Mouse (Mus musculus): ENCODE results near the gene Gm49395. TPM values are rescaled to one million over a fixed set of nuclear protein-coding genes. Genes with fewer than 3 reads are reported as not detected.

The Gm49395 gene
- polyA plus RNA-seq, 1 experiment from 2014 or later = 7.1 TPM

DNA sequence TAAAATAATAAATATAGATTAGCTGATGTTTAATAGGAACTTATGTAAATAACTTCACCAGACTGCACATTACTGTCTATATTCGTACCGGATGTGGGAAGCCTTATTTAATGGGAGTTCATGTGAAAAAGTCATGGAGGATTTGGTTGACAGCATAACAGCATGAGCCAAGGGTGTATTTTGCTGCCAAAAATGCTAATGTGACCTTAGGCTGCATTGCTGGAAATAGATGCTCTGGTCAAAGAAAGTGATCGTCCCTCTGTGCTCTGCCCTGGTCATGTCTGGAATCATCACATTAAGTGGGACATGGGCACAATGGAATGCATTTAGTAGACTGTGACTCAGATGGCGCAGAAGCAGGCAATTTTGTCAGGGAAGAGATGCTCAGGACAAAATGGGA, 64.4 kb downstream of the Gm49395 start:
- Histone ChIP-seq H3K4me1 (no peaks in the 10 kb centered on the region), H3K36me3 (no peaks in the 10 kb centered on the region), H3K27me3 (replicated peaks) (no peaks in the 10 kb centered on the region), H3K9ac (no peak overlapping the region), H3K4me3 (replicated peaks) (no peak overlapping the region), H3K9me3 (no peaks in the 10 kb centered on the region), H3K4me2 (no peak overlapping the region), H3K27ac (no peak overlapping the region)
- ATAC-seq (ENCODE audit: insufficient read depth, low FRiP score, low read depth) = peak; percentile 56; the same call in 1 of the 2 replicates
- 62% methylated on average over 4 of the region's 4 CpGs for WGBS

DNA sequence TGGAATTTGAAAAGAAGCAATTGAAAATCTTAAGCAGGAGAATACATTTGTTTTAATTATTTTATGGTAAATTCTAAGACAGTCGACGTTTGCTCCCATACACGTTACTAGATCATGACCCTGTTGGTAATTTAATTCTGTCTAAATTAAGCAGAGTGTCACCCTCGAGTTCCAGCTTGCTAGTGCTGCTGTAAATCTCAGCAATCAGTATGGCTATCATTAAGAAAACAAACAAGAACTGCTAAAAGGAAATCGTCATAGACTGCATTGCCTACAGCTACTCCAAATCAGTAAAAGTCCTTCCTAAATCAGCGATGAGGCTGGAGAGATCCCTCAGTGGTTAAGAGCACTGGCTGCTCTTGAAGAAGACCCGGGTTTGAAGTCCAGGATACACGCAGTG, 66.3 kb downstream of the Gm49395 start:
- Histone ChIP-seq H3K27ac (no peak overlapping the region), H3K9me3 (no peaks in the 10 kb centered on the region), H3K4me2 (no peak overlapping the region), H3K4me3 (replicated peaks) (no peak overlapping the region), H3K4me1 (no peaks in the 10 kb centered on the region), H3K9ac (no peak overlapping the region), H3K36me3 (no peaks in the 10 kb centered on the region), H3K27me3 (replicated peaks) (no peaks in the 10 kb centered on the region)
- ATAC-seq (ENCODE audit: insufficient read depth, low FRiP score, low read depth) = no peak
- 54% methylated on average over 8 of the region's 8 CpGs for WGBS

DNA sequence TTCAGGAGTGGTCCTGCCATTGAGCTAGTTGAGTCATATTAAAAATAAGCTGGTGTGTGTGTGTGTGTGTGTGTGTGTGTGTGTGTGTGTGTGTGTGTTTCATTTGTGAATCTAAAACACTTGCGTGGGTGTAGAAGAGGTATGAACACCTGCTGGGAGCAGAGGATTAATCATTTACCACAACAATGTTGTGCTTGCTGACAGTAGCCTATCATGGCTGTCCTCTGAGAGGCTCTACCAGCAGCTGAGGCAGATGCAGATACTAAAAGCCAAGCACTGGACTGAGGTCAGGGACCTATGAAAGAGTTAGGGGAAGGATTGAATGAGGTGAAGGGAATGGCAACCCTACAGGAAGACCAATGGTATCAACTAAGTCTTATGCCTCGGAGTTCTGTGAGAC, 68.6 kb downstream of the Gm49395 start:
- no peaks in the 10 kb centered on the region for H3K9me3 ChIP-seq
- WGBS = 75% methylated on average over 2 of the region's 2 CpGs
- ATAC-seq (ENCODE audit: insufficient read depth, low FRiP score, low read depth) = no peak
- no peak overlapping the region for H3K4me3 ChIP-seq (replicated peaks)
- H3K9ac ChIP-seq = no peak overlapping the region
- H3K27ac ChIP-seq = no peak overlapping the region
- H3K27me3 ChIP-seq (replicated peaks) = no peaks in the 10 kb centered on the region
- H3K4me2 ChIP-seq = no peak overlapping the region
- H3K4me1 ChIP-seq = no peaks in the 10 kb centered on the region
- H3K36me3 ChIP-seq = no peaks in the 10 kb centered on the region

DNA sequence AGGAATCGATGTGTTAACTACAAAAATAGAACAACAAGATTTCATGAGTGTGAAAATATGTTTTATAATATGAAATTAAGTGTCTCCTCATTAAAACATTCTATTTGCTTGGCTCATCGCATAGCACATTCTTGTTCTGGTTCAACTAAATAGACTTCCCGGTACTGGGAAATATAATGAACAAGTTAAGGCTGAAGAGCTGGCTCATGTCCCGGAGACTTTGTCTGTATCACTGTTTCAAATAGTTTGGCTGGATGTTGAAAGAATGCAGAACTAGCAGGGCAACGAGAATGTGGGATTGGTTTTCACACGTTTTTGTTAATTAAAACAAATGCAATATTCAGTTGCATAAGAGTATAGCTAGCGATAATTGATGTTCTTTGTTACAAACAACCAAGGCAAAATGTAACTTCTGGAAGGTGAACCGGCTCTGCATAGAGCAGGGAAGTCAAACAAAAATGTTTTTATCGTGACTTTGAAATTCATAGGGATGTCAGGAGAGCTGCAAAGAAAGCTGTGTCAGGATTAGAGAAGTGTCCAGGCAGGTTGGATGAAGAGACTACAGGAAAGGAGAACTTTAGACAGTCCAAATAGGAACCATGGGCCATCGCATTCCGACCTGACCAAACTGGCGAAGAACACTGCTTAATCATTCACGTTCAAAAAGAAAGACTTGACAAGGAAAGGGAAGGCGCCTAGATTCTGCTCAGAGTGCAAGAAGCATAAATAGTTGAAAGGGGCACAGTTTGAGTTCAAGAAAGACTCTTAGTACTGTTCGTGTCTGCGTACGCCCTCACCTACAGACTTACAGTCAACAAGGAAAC, 70.3 kb downstream of the Gm49395 start:
- ATAC-seq (ENCODE audit: insufficient read depth, low FRiP score, low read depth) = no peak
- H3K27me3 ChIP-seq (replicated peaks) = no peaks in the 10 kb centered on the region
- H3K9ac ChIP-seq = no peak overlapping the region
- H3K4me2 ChIP-seq = no peak overlapping the region
- WGBS = 65% methylated on average over 17 of the region's 17 CpGs
- H3K36me3 ChIP-seq = no peaks in the 10 kb centered on the region
- H3K27ac ChIP-seq = peak overlapping the region; percentile 48; the same call in 1 of the 2 replicates
- H3K4me1 ChIP-seq = no peaks in the 10 kb centered on the region
- no peak overlapping the region for H3K4me3 ChIP-seq (replicated peaks)
- no peaks in the 10 kb centered on the region for H3K9me3 ChIP-seq

DNA sequence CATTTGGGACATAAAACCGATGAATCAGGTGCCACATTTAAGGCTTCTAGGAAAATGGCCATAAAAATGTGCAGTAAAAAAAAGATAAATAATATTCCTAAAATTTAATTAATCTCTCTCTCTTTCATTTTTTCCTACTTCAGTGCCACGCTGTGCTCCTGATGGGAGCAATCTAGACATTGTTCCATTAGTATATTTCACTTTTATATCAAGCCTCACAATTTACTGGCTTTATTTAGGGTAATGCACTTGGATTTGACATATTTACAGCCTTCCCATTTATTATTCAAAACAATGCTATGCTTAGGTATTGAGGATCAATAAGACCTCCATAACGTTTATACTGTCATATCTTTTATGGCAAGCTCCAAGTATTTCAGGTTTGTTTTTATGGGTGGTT, 76.3 kb downstream of the Gm49395 start:
- H3K9me3 ChIP-seq = no peaks in the 10 kb centered on the region
- H3K27me3 ChIP-seq (replicated peaks) = no peaks in the 10 kb centered on the region
- H3K4me1 ChIP-seq = no peaks in the 10 kb centered on the region
- WGBS = 73% methylated on average over 3 of the region's 3 CpGs
- no peak for ATAC-seq (ENCODE audit: insufficient read depth, low FRiP score, low read depth)
- H3K27ac ChIP-seq = no peak overlapping the region
- no peaks in the 10 kb centered on the region for H3K36me3 ChIP-seq
- no peak overlapping the region for H3K9ac ChIP-seq
- no peak overlapping the region for H3K4me2 ChIP-seq
- H3K4me3 ChIP-seq (replicated peaks) = no peak overlapping the region

DNA sequence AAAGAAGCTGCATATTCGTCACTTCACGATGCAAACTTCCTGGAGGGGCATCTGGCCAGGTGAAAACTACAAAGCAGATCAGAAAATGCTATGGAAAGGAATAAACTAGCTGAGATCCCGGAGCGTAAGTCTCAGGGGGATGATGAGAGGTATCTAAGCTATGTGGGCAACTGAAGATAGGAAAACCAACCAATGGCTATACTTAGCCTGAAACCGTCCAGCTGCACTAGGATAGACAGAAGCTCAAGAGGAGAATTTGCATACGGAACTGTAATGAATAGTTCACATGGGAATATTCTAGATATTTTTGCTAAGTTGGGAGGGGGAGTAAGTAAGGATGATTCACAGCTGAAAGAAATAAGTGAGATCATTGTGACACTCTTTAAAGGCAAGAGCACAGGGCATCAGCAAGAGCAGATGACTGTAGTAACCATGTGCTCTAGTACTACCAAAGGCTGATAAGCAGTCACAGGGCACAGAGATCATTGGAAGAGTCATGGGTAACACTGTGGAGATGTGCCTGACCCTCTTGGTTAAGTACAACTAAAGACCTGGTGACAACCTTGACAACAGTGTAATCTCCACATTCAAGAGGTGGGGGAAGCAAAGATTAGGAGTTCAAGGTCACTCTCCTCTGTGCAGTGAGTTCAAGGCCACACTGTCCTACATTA, 79.5 kb downstream of the Gm49395 start:
- H3K4me1 ChIP-seq = no peaks in the 10 kb centered on the region
- H3K36me3 ChIP-seq = no peaks in the 10 kb centered on the region
- H3K4me2 ChIP-seq = no peak overlapping the region
- H3K27ac ChIP-seq = no peak overlapping the region
- 87% methylated on average over 6 of the region's 6 CpGs for whole genome bisulfite sequencing
- H3K9ac ChIP-seq = no peak overlapping the region
- ATAC-seq (ENCODE audit: insufficient read depth, low FRiP score, low read depth) = no peak
- no peak overlapping the region for H3K4me3 ChIP-seq (replicated peaks)
- H3K9me3 ChIP-seq = no peaks in the 10 kb centered on the region
- H3K27me3 ChIP-seq (replicated peaks) = no peaks in the 10 kb centered on the region

DNA sequence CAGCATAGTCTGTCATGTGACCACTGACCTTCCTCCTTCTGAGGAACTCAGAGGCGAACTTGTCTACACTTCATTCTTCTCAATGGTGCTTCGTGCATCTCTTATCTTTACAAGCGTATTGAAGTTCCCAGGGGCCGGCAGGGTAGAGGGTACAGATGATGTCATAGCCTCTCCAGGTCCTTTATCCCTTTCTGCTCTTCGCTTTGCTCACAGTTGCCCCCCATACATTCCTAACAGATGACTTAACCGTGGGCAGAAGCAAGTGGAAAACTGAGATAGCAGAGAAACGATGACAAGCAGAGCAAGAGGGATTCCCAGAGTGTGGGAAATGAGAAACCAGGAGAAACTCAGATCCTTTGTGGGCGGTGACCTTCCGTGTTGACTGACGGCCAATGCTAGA, 80.3 kb downstream of the Gm49395 start:
- Histone ChIP-seq H3K36me3 (no peaks in the 10 kb centered on the region), H3K27ac (no peak overlapping the region), H3K9me3 (no peaks in the 10 kb centered on the region), H3K4me3 (replicated peaks) (no peak overlapping the region), H3K4me2 (no peak overlapping the region), H3K9ac (no peak overlapping the region), H3K4me1 (no peaks in the 10 kb centered on the region), H3K27me3 (replicated peaks) (no peaks in the 10 kb centered on the region)
- no peak for ATAC-seq (ENCODE audit: insufficient read depth, low FRiP score, low read depth)
- WGBS = 73% methylated on average over 10 of the region's 10 CpGs

DNA sequence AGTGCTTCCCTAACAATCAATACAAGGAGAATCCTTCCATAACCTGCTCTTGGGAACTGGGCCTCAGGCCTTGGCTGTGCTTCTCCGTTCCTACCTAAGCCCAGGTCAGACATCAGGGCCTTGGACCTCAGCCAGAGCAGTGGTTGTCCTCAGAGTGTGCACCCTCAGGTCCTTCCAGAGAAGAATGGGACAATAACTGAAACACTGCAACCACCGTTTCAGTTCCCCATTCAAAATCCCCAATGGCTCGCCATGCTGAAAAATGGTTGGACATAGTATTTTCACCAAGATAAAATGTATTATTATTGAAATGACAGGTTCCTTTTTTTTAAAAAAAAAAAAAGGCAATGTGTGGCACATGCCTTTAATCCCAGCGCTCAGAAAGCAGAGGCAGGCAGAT, 81.0 kb downstream of the Gm49395 start:
- no peaks in the 10 kb centered on the region for H3K4me1 ChIP-seq
- no peak overlapping the region for H3K4me2 ChIP-seq
- no peak overlapping the region for H3K9ac ChIP-seq
- H3K9me3 ChIP-seq = no peaks in the 10 kb centered on the region
- no peak overlapping the region for H3K27ac ChIP-seq
- no peak overlapping the region for H3K4me3 ChIP-seq (replicated peaks)
- no peaks in the 10 kb centered on the region for H3K36me3 ChIP-seq
- H3K27me3 ChIP-seq (replicated peaks) = no peaks in the 10 kb centered on the region
- no peak for ATAC-seq (ENCODE audit: insufficient read depth, low FRiP score, low read depth)
- 93% methylated on average over 4 of the region's 4 CpGs for WGBS

DNA sequence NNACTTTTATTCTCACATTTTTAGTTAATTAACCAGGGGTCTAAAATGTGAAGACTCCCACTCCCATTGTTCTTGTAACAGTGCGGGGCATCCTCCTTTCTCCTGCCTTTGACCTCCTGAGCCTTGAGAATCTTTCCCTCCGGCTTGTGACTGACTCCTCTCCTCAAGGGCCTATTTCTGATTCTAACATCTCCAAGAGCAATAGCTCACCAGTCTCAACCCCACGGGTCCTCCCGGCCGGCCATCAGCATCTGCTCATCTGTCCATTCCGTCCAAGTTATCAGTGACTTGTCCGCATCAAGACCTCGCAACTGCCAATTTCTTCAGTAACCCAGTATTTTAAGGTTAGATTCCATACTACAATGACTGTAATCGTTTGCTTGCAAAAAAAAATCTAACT, 84.2 kb downstream of the Gm49395 start:
- H3K36me3 ChIP-seq = no peaks in the 10 kb centered on the region
- WGBS = 92% methylated on average over 9 of the region's 9 CpGs
- H3K27ac ChIP-seq = no peak overlapping the region
- H3K4me2 ChIP-seq = no peak overlapping the region
- no peak overlapping the region for H3K4me3 ChIP-seq (replicated peaks)
- no peaks in the 10 kb centered on the region for H3K9me3 ChIP-seq
- H3K27me3 ChIP-seq (replicated peaks) = no peaks in the 10 kb centered on the region
- ATAC-seq (ENCODE audit: insufficient read depth, low FRiP score, low read depth) = no peak
- no peak overlapping the region for H3K9ac ChIP-seq
- H3K4me1 ChIP-seq = no peaks in the 10 kb centered on the region

DNA sequence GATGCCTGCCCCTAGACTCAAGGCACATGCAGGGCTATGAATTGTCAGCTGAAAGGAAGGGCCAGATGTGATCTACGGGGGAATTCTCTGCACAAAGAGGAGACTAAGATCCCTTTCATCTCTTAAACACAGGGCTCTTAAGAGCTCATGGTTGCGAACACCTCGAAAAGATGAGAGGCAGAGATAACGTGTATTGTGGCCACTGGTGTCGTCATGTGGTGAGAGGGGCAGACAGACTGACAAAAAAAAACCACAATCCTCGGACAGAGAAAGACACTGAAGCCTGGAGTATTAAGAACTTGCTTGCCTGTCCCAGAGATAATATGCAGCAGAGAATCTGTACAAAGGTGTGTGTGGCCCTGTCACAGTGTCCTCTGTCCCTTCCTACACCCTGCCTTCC, 90.2 kb downstream of the Gm49395 start:
- Histone ChIP-seq H3K4me2 (no peak overlapping the region), H3K9me3 (no peaks in the 10 kb centered on the region), H3K4me3 (replicated peaks) (no peak overlapping the region), H3K27me3 (replicated peaks) (no peaks in the 10 kb centered on the region), H3K4me1 (no peaks in the 10 kb centered on the region), H3K27ac (no peak overlapping the region), H3K36me3 (no peaks in the 10 kb centered on the region), H3K9ac (no peak overlapping the region)
- no peak for ATAC-seq (ENCODE audit: insufficient read depth, low FRiP score, low read depth)
- WGBS = 62% methylated on average over 6 of the region's 6 CpGs

DNA sequence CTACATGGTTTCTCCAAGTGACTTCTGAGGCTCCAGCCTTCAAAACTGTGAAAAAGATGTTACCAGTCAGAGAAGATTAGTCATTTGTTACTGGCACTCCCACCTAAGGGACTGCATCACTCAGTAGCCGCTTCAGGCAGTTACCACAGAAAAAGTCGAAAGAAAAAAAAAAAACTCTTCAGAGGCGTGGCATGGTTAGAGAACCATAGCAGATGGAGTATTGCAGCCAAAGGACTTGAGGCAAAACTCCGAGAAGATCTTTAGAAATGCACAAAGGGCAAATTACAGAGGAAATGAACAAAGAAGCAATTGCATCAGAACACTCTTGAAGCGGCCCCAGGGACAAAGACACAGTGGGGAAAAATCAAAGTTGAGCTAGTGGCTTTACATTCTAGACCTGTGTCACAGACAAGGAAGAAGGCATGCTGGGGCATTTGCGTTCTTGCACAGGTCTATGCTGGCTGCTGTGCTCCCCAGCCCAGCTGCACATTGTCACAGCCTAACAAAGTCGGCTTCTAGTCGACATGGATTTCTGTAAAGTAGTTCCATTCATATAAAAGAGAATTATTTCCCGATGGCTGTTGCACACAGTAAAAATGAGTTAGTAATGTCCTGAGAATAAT, 95.4 kb downstream of the Gm49395 start:
- H3K27ac ChIP-seq = no peak overlapping the region
- H3K4me2 ChIP-seq = no peak overlapping the region
- no peak overlapping the region for H3K9ac ChIP-seq
- 52% methylated on average over 9 of the region's 9 CpGs for WGBS
- H3K36me3 ChIP-seq = no peaks in the 10 kb centered on the region
- no peaks in the 10 kb centered on the region; the same call in 1 of the 2 replicates for H3K4me1 ChIP-seq
- no peaks in the 10 kb centered on the region for H3K9me3 ChIP-seq
- no peak; the same call in 1 of the 2 replicates for ATAC-seq (ENCODE audit: insufficient read depth, low FRiP score, low read depth)
- H3K27me3 ChIP-seq (replicated peaks) = no peaks in the 10 kb centered on the region
- no peak overlapping the region for H3K4me3 ChIP-seq (replicated peaks)

DNA sequence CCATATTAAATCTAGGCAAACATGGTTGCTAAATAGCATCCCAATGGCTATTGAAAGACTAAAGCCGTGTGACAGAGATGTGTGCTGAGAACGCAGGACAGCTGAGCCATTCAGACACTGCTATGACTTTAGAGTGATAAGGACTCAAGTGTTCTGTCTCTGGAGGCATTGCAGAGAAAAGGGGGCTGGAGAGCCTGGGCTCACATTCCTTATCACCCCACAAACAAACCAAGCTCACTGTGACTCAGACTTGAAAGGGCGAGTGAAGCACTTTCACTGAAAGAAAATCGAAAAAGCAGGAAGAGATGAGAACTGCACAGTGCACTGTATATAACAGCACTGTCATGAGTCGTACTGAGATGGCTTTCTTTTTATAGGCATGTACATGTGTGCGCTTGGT, 96.4 kb downstream of the Gm49395 start:
- H3K36me3 ChIP-seq = no peaks in the 10 kb centered on the region
- no peak overlapping the region for H3K4me3 ChIP-seq (replicated peaks)
- no peak overlapping the region for H3K4me2 ChIP-seq
- ATAC-seq (ENCODE audit: insufficient read depth, low FRiP score, low read depth) = no peak
- 60% methylated on average over 6 of the region's 6 CpGs for WGBS
- no peak overlapping the region for H3K27ac ChIP-seq
- H3K4me1 ChIP-seq = no peaks in the 10 kb centered on the region; the same call in 1 of the 2 replicates
- no peaks in the 10 kb centered on the region for H3K27me3 ChIP-seq (replicated peaks)
- H3K9me3 ChIP-seq = no peaks in the 10 kb centered on the region
- H3K9ac ChIP-seq = no peak overlapping the region

Measured in stomach, embryonic 15.5 days (tissue).